Mouse (Mus musculus) cerebellum, postnatal 36 days (tissue): Measurements from ENCODE around the gene Pla2g4b.
A peak's percentile ranks its signal among the peaks of the same experiment; 100 is the strongest.

ENCODE experiments used
- DNase-seq, 2 experiments: peaks; one replicate each; pipeline ENCODE4 v3.0.0; 2021 to 2022; ENCODE audit warnings: mixed read lengths in 2 of 2

Gene Pla2g4b

GRCm38 (mm10) chr2:120032726-120033467 is at the start of gene Pla2g4b:
Pla2g4b (plus strand) TSS chr2:120033417.
- no peak for DNase-seq

- DNase-seq = no peak
These were observed 47.3 kb upstream of the Pla2g4b start for GRCm38 (mm10) chr2:119985871-119986270.

- no peak for DNase-seq
These were observed 46.8 kb upstream of the Pla2g4b start for GRCm38 (mm10) chr2:119986369-119986768.

- no peak for DNase-seq
These were observed 45.8 kb upstream of the Pla2g4b start for GRCm38 (mm10) chr2:119987441-119987840.

- no peak for DNase-seq
These were observed 44.3 kb upstream of the Pla2g4b start for GRCm38 (mm10) chr2:119988952-119989351.

GRCm38 (mm10) chr2:119990881-119991280 is 42.3 kb upstream of the Pla2g4b start:
- DNase-seq = no peak

GRCm38 (mm10) chr2:119992349-119992748 is 40.9 kb upstream of the Pla2g4b start:
- no peak for DNase-seq

- no peak for DNase-seq
These were observed 39.7 kb upstream of the Pla2g4b start for GRCm38 (mm10) chr2:119993515-119993914.

- no peak for DNase-seq
These were observed 38.4 kb upstream of the Pla2g4b start for GRCm38 (mm10) chr2:119994839-119995238.

GRCm38 (mm10) chr2:119995391-119996281 is 37.6 kb upstream of the Pla2g4b start:
- DNase-seq = no peak

GRCm38 (mm10) chr2:119997354-119997753 is 35.9 kb upstream of the Pla2g4b start:
- no peak for DNase-seq

- DNase-seq = no peak
These were observed 33.5 kb upstream of the Pla2g4b start for GRCm38 (mm10) chr2:119999731-120000130.

- DNase-seq = no peak
These were observed 32.2 kb upstream of the Pla2g4b start for GRCm38 (mm10) chr2:120000882-120001584.

- no peak for DNase-seq
These were observed 31.3 kb upstream of the Pla2g4b start for GRCm38 (mm10) chr2:120001956-120002355.

- DNase-seq = no peak
These were observed 29.2 kb upstream of the Pla2g4b start for GRCm38 (mm10) chr2:120003970-120004369.

- no peak for DNase-seq
These were observed 26.5 kb upstream of the Pla2g4b start for GRCm38 (mm10) chr2:120006696-120007095.

GRCm38 (mm10) chr2:120007680-120008210 is 25.5 kb upstream of the Pla2g4b start:
- no peak for DNase-seq

GRCm38 (mm10) chr2:120008672-120009071 is 24.5 kb upstream of the Pla2g4b start:
- DNase-seq = no peak

GRCm38 (mm10) chr2:120011462-120012200 is 21.6 kb upstream of the Pla2g4b start:
- peak; percentile 53 to 55 for DNase-seq

GRCm38 (mm10) chr2:120012924-120013323 is 20.3 kb upstream of the Pla2g4b start:
- no peak for DNase-seq

GRCm38 (mm10) chr2:120013831-120014486 is 19.3 kb upstream of the Pla2g4b start:
- DNase-seq = no peak

- DNase-seq = no peak
These were observed 17.3 kb upstream of the Pla2g4b start for GRCm38 (mm10) chr2:120015882-120016281.
